ENCODE assay signal across 8 mouse cellular contexts in the genomic region with DNA sequence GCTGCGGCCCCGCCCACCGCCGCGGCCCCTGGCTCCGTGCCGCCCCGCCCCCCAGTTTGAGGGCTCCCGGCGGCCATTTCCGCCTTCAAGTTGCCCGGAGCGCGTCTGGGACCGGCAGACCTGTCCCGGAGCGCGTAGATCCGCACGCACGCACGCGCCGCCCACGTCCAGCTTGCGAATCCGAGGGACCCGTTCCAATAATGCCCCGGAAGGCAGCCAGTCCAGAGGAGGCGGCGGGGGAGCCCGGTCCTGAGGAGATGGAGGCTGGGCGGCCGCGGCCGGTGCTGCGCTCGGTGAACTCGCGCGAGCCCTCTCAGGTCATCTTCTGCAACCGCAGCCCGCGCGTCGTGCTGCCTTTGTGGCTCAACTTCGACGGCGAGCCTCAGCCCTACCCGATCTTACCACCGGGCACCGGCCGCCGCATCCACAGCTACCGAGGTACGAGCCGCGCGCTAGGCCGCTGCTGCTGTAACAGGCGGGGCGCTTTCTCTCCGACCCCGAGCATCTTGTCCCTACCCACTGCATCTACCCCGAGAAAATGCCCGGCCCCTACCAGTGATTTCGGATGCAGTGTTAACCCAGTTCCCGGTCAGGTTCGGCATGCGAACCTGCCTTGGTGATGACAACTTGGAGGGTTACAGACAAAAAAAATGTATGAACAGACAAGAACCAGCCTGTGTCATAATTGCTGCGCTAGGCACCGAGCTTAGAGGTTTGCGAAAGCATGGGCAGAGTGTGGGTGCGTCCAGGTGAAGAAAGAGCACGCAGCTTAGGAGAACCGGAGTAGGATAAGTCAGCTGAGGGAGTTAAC. TPM values are rescaled to one million over a fixed set of nuclear protein-coding genes. Genes with fewer than 3 reads are reported as not detected.
DNase-seq lines count a peak whose midpoint lies in the region; ATAC-seq and TF ChIP-seq lines count a peak whose summit lies in the region.

A gene (plus strand): TSS at position 19 of the 811 bp plus-strand sequence.

- peaks cover 12% of the 10 kb centered on the region for H3K36me3 ChIP-seq in hindbrain, postnatal 0 days (ENCODE audit: insufficient read depth, low read length)

- peak within 1 kb of the TSS; percentile 85 for H3K27ac ChIP-seq in cortical plate, adult 2 months (ENCODE audit: insufficient read depth, low read length)
- H3K27ac ChIP-seq in hindbrain, postnatal 0 days = peak within 1 kb of the TSS; percentile 89

- under 1% methylated on average over 71 of the region's 76 CpGs for WGBS in hindbrain, postnatal 0 days

- peak within 1 kb of the TSS; percentile 64 for H3K9ac ChIP-seq in hindbrain, postnatal 0 days (replicated peaks; ENCODE audit: low read length)

- H3K9me3 ChIP-seq in hindbrain, postnatal 0 days (ENCODE audit: low read length) = no peaks in the 10 kb centered on the region

- no peaks in the 10 kb centered on the region for H3K27me3 ChIP-seq in hindbrain, postnatal 0 days (ENCODE audit: insufficient read depth, low read length)

- H3K4me2 ChIP-seq in hindbrain, postnatal 0 days (ENCODE audit: low read depth, low read length) = peak within 1 kb of the TSS; percentile 84

- peak; percentile 84 to 90 for DNase-seq in gastrocnemius, adult 8-10 months (ENCODE audit: low spot score in 2 of 2)
- peak; percentile 90 for DNase-seq in hindbrain, postnatal 0 days (ENCODE audit: low spot score)
- peak; percentile 82 to 94 for DNase-seq in left cerebral cortex, postnatal 10 days (ENCODE audit: extremely low spot score in 1 of 2, low spot score in 2 of 2)
- peak; percentile 86 for DNase-seq in right cerebral cortex, postnatal 14 days
- peak; percentile 82 to 90 for DNase-seq in urinary bladder, postnatal 36 days (ENCODE audit: low spot score in 2 of 2)

- ATAC-seq in activated CD4-positive, CD25-positive, alpha-beta regulatory T cell, adult 4 months = peak; percentile 74
- ATAC-seq in hindbrain, postnatal 0 days = peak; percentile 91
- ATAC-seq in megakaryocyte progenitor cell, adult 5-6 weeks (replicated peaks; ENCODE audit: poor library complexity) = peak; percentile 77

- no peak for TF ChIP-seq CTCF in cortical plate, adult 2 months (IDR thresholded peaks at IDR 0.05; ENCODE audit: extremely low read depth, insufficient read depth, low read length)
- TF ChIP-seq CTCF in hindbrain, postnatal 0 days (IDR thresholded peaks at IDR 0.05; ENCODE audit: low read depth) = peak; percentile 35

- TF ChIP-seq POLR2A in cortical plate, adult 2 months (IDR thresholded peaks at IDR 0.05; ENCODE audit: extremely low read depth, insufficient read depth, low read length) = peak; percentile 26; the same call in 1 of the 2 replicates

- peak within 1 kb of the TSS; percentile 71 for H3K4me3 ChIP-seq in cortical plate, adult 2 months (ENCODE audit: insufficient read depth, low read length)
- peak within 1 kb of the TSS; percentile 64 for H3K4me3 ChIP-seq in hindbrain, postnatal 0 days (ENCODE audit: low read length)

- H3K4me1 ChIP-seq in cortical plate, adult 2 months (ENCODE audit: control insufficient read depth, insufficient read depth, low read length) = no peaks in the 10 kb centered on the region; the same call in 1 of the 2 replicates
- peaks cover 4% of the 10 kb centered on the region; the same call in 1 of the 2 replicates for H3K4me1 ChIP-seq in hindbrain, postnatal 0 days (ENCODE audit: insufficient read depth, low read length)

- intact Hi-C loops in left cerebral cortex, postnatal 10 days (cut with DNase I) = no loop called here

RNA-seq across cellular contexts. Expression of the gene that starts here (rescaled TPM):
- 10 to 100 TPM in 1 of 2 experiments, 1 to 10 TPM in 1; 7.1 to 14.5 TPM for polyA plus RNA-seq in activated CD4-positive, CD25-positive, alpha-beta regulatory T cell, adult 4 months (2017; shearing (Covaris generic))
- 55.1 and 67.8 TPM in 2 replicates for polyA plus RNA-seq in cortical plate, adult 2 months (2012; rRNA removed)
- 1 to 10 TPM; 5.3 to 7.3 (median 6.2) TPM for total RNA-seq in gastrocnemius, adult 8-10 months (2022)
- total RNA-seq in hindbrain, postnatal 0 days (2014; rRNA removed) = 95.7 and 95.9 TPM in 2 replicates
- polyA plus RNA-seq in hindbrain, postnatal 0 days (2015; fragmentation: Nextera tagmentation; extraction: Ambion mirVana) = 65.4 and 66.8 TPM in 2 replicates
- 10 to 100 TPM; 45.1 to 49.9 TPM for total RNA-seq in left cerebral cortex, postnatal 10 days (2021)
- 14.1 and 22.7 TPM in 2 replicates for total RNA-seq in megakaryocyte progenitor cell, adult 5-6 weeks (2015)
- 10.8 and 12.2 TPM in 2 replicates for total RNA-seq in megakaryocyte progenitor cell, adult 5-6 weeks (2017)

Comparison
In these comparisons a context has a peak if more than half of its experiments do, and no peak if none do; other contexts are left out.
1. Peak in every context shown above with its lines: DNase-seq, ATAC-seq, H3K4me3 ChIP-seq and H3K27ac ChIP-seq.